Mouse (Mus musculus) limb, embryonic 11.5 days (tissue): ENCODE measurements around the gene Cfap161. TPM values are rescaled to one million over a fixed set of nuclear protein-coding genes. Genes with fewer than 3 reads are reported as not detected.

Experiments used
- ATAC-seq: fragments of 200-750 bp; cut with Nextera tagmentation; 2 replicates; pipeline ENCODE4 v1.8.0; 2017; ENCODE audit warnings: low read depth; ENCODE audit not compliant: insufficient number of reproducible peaks, low FRiP score, low TSS enrichment
- DNase-seq: peaks from one replicate; pipeline ENCODE4 v3.0.0-alpha.2; 2015; ENCODE audit warnings: low spot score
- H3K27ac ChIP-seq: fragments of 300-500 bp; sonication (generic); replicated peaks from 2 replicates; pipeline ENCODE4 v1.5.1; 2014; ENCODE audit warnings: low read depth, mild to moderate bottlenecking, low read length
- H3K27me3 ChIP-seq: fragments of 300-500 bp; sonication (generic); 2 replicates; pipeline ENCODE4 v1.6.1; 2014; ENCODE audit warnings: mild to moderate bottlenecking, low read length, mixed read lengths; ENCODE audit not compliant: control insufficient read depth, insufficient read depth
- H3K36me3 ChIP-seq: fragments of 300-500 bp; sonication (generic); 2 replicates; pipeline ENCODE4 v1.6.1; 2014; ENCODE audit warnings: mild to moderate bottlenecking, low read length, moderate library complexity, mixed read lengths; ENCODE audit not compliant: control insufficient read depth, insufficient read depth
- H3K4me1 ChIP-seq: fragments of 300-500 bp; sonication (generic); 2 replicates; pipeline ENCODE4 v1.6.1; 2014; ENCODE audit warnings: low read length, mixed read lengths; ENCODE audit not compliant: control insufficient read depth, insufficient read depth
- H3K4me2 ChIP-seq: fragments of 300-500 bp; sonication (generic); 2 replicates; pipeline ENCODE4 v1.6.1; 2014; ENCODE audit warnings: low read depth, mild to moderate bottlenecking, moderate library complexity; ENCODE audit not compliant: severe bottlenecking
- H3K4me3 ChIP-seq: fragments of 300-500 bp; sonication (generic); 2 replicates; pipeline ENCODE4 v1.5.1; 2014; ENCODE audit warnings: low read depth, low read length
- H3K9ac ChIP-seq: fragments of 300-500 bp; sonication (generic); 2 replicates; pipeline ENCODE4 v1.6.1; 2014; ENCODE audit warnings: mild to moderate bottlenecking, low read length
- H3K9me3 ChIP-seq: fragments of 300-500 bp; sonication (generic); 2 replicates; pipeline ENCODE4 v1.6.1; 2016; ENCODE audit warnings: low read length; ENCODE audit not compliant: control insufficient read depth
- WGBS: fragments of 180-500 bp; shearing (Covaris S2); extraction: QIAGEN DNeasy Blood & Tissue Kit; methylation state at CpG from one replicate; pipeline ENCODE4 v1.1.7; 2014; 5-methylcytosine and 5-hydroxymethylcytosine counted together
- polyA plus RNA-seq: library from polyadenylated mRNA; unstranded; fragments of >200 nt; fragmentation: Nextera tagmentation; extraction: Ambion mirVana; gene quantifications from 2 replicates; pipeline ENCODE4 v1.2.1, GENCODE M21; 2014

Gene Cfap161
- polyA plus RNA-seq, 1 experiment from 2014 or later = 0.19 TPM

DNA sequence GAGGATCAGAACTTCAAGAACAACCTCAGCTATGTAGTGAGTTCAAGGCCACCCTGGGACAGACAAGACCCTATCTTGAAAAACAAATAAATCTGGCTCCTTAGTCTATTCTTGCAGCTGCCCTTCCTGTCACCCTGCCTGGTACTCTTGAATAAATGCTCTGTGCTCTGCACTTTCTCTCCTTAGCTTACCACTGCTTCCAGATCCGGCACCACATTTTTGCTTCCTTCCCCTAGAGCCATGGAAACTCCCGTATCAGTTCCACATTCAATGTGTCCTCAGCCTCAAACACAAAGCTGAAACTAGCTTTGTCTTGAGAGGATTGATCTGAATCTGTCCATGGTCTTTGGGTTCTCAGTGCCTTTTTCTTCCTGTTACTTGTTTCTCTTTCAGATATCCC is 70.1 kb downstream of the Cfap161 start:
- WGBS = 78% methylated on average over 2 of the region's 2 CpGs
- no peaks in the 10 kb centered on the region for H3K9me3 ChIP-seq
- no peak overlapping the region for H3K4me2 ChIP-seq
- no peaks in the 10 kb centered on the region for H3K36me3 ChIP-seq
- H3K27me3 ChIP-seq = no peaks in the 10 kb centered on the region
- no peak for DNase-seq
- peaks cover 15% of the 10 kb centered on the region for H3K4me1 ChIP-seq
- ATAC-seq = no peak
- no peak overlapping the region for H3K4me3 ChIP-seq
- H3K9ac ChIP-seq = no peak overlapping the region
- no peak overlapping the region for H3K27ac ChIP-seq

Other genes starting within 250 kb of the Cfap161 start
- 0.73 and 0.84 TPM in 2 replicates for gene Tmc3, start 210.0 kb downstream of the Cfap161 start, polyA plus RNA-seq
- gene Stard5, start 162.9 kb downstream of the Cfap161 start, polyA plus RNA-seq = 18.8 and 19.2 TPM in 2 replicates
- 2.2 and 3.4 TPM in 2 replicates for gene Il16, start 49.2 kb downstream of the Cfap161 start, polyA plus RNA-seq
- gene Tlnrd1, start 89.4 kb upstream of the Cfap161 start, polyA plus RNA-seq = 22.2 and 27.2 TPM in 2 replicates
- 87.0 and 89.7 TPM in 2 replicates for gene Mesd, start 89.6 kb upstream of the Cfap161 start, polyA plus RNA-seq